Mouse (Mus musculus): ENCODE data around the gene Fahd1. TPM values are rescaled to one million over a fixed set of nuclear protein-coding genes. Genes with fewer than 3 reads are reported as not detected.

Gene Fahd1
- polyA plus RNA-seq, 1 experiment from 2014 or later, result 115 TPM

GRCm38 (mm10) chr17:24855838-24856464 is 5.8 kb upstream of the Fahd1 start:
- ATAC-seq, result no peak
- no peak overlapping the region for H3K4me3 ChIP-seq (ENCODE audit: low read length)

GRCm38 (mm10) chr17:24851381-24852125 is 1.4 kb upstream of the Fahd1 start:
- peaks cover 14% of the 10 kb centered on the region for H3K4me1 ChIP-seq (ENCODE audit: control insufficient read depth, insufficient read depth, low read length)
- no peak for ATAC-seq
- 78% methylated on average over 10 of the region's 10 CpGs for WGBS

More at GRCm38 (mm10) chr17:24855838-24856464, 5.8 kb upstream of the Fahd1 start:
- WGBS, result 81% methylated on average over 3 of the region's 3 CpGs
- H3K9ac ChIP-seq (ENCODE audit: low read depth, low read length), result no peak overlapping the region
- H3K4me1 ChIP-seq (ENCODE audit: control insufficient read depth, insufficient read depth, low read length), result peaks cover 8% of the 10 kb centered on the region
- H3K27ac ChIP-seq (ENCODE audit: low read length), result no peak overlapping the region
- no peak overlapping the region for H3K4me2 ChIP-seq (ENCODE audit: low read depth, low read length)
- H3K36me3 ChIP-seq (ENCODE audit: control insufficient read depth, insufficient read depth, low read length), result peaks cover 3% of the 10 kb centered on the region; the same call in 1 of the 2 replicates
- H3K27me3 ChIP-seq (replicated peaks; ENCODE audit: control insufficient read depth, insufficient read depth, low read length), result no peaks in the 10 kb centered on the region; the same call in 1 of the 2 replicates
- no peaks in the 10 kb centered on the region for H3K9me3 ChIP-seq (ENCODE audit: control insufficient read depth, low read length)

GRCm38 (mm10) chr17:24850773-24851127 is 586 bp upstream of the Fahd1 start:
- under 1% methylated on average over 20 of the region's 20 CpGs for WGBS
- Histone ChIP-seq H3K4me1 (ENCODE audit: control insufficient read depth, insufficient read depth, low read length) (peaks cover 14% of the 10 kb centered on the region), H3K27ac (ENCODE audit: low read length) (peak overlapping the region; percentile 68; the same call in 1 of the 2 replicates)

More at GRCm38 (mm10) chr17:24851381-24852125, 1.4 kb upstream of the Fahd1 start:
- Histone ChIP-seq H3K27me3 (replicated peaks; ENCODE audit: control insufficient read depth, insufficient read depth, low read length) (no peaks in the 10 kb centered on the region; the same call in 1 of the 2 replicates), H3K27ac (ENCODE audit: low read length) (no peak overlapping the region), H3K4me2 (ENCODE audit: low read depth, low read length) (peak overlapping the region; percentile 84), H3K9ac (ENCODE audit: low read depth, low read length) (peak overlapping the region; percentile 92), H3K36me3 (ENCODE audit: control insufficient read depth, insufficient read depth, low read length) (peaks cover 3% of the 10 kb centered on the region; the same call in 1 of the 2 replicates), H3K4me3 (ENCODE audit: low read length) (peak overlapping the region; percentile 98), H3K9me3 (ENCODE audit: control insufficient read depth, low read length) (no peaks in the 10 kb centered on the region)

GRCm38 (mm10) chr17:24849733-24850064 is 465 bp downstream of the Fahd1 start:
- Histone ChIP-seq H3K4me1 (ENCODE audit: control insufficient read depth, insufficient read depth, low read length) (peaks cover 14% of the 10 kb centered on the region), H3K4me3 (ENCODE audit: low read length) (peak overlapping the region; percentile 98), H3K27me3 (replicated peaks; ENCODE audit: control insufficient read depth, insufficient read depth, low read length) (no peaks in the 10 kb centered on the region; the same call in 1 of the 2 replicates), H3K27ac (ENCODE audit: low read length) (peak overlapping the region; percentile 97), H3K36me3 (ENCODE audit: control insufficient read depth, insufficient read depth, low read length) (peaks cover 3% of the 10 kb centered on the region; the same call in 1 of the 2 replicates), H3K9ac (ENCODE audit: low read depth, low read length) (peak overlapping the region; percentile 92), H3K4me2 (ENCODE audit: low read depth, low read length) (peak overlapping the region; percentile 72), H3K9me3 (ENCODE audit: control insufficient read depth, low read length) (no peaks in the 10 kb centered on the region)
- peak; percentile 50; the same call in 1 of the 2 replicates for ATAC-seq
- WGBS, result under 1% methylated on average over 21 of the region's 21 CpGs

More at GRCm38 (mm10) chr17:24850773-24851127, 586 bp upstream of the Fahd1 start:
- H3K27me3 ChIP-seq (replicated peaks; ENCODE audit: control insufficient read depth, insufficient read depth, low read length), result no peaks in the 10 kb centered on the region; the same call in 1 of the 2 replicates
- no peak for ATAC-seq
- H3K9ac ChIP-seq (ENCODE audit: low read depth, low read length), result peak overlapping the region; percentile 92
- H3K4me2 ChIP-seq (ENCODE audit: low read depth, low read length), result peak overlapping the region; percentile 84
- no peaks in the 10 kb centered on the region for H3K9me3 ChIP-seq (ENCODE audit: control insufficient read depth, low read length)
- peaks cover 3% of the 10 kb centered on the region; the same call in 1 of the 2 replicates for H3K36me3 ChIP-seq (ENCODE audit: control insufficient read depth, insufficient read depth, low read length)
- H3K4me3 ChIP-seq (ENCODE audit: low read length), result peak overlapping the region; percentile 98

- no peaks in the 10 kb centered on the region; the same call in 1 of the 2 replicates for H3K27me3 ChIP-seq (replicated peaks; ENCODE audit: control insufficient read depth, insufficient read depth, low read length)
- H3K4me3 ChIP-seq (ENCODE audit: low read length), result peak overlapping the region; percentile 42
- H3K4me2 ChIP-seq (ENCODE audit: low read depth, low read length), result peak overlapping the region; percentile 56
- H3K36me3 ChIP-seq (ENCODE audit: control insufficient read depth, insufficient read depth, low read length), result peaks cover 3% of the 10 kb centered on the region; the same call in 1 of the 2 replicates
- H3K27ac ChIP-seq (ENCODE audit: low read length), result peak overlapping the region; percentile 72
- H3K9me3 ChIP-seq (ENCODE audit: control insufficient read depth, low read length), result no peaks in the 10 kb centered on the region
- peak; percentile 7; the same call in 1 of the 2 replicates for ATAC-seq
- H3K4me1 ChIP-seq (ENCODE audit: control insufficient read depth, insufficient read depth, low read length), result peaks cover 14% of the 10 kb centered on the region
- H3K9ac ChIP-seq (ENCODE audit: low read depth, low read length), result peak overlapping the region; percentile 39; the same call in 1 of the 2 replicates
Measured at GRCm38 (mm10) chr17:24848600-24849031, 1.5 kb downstream of the Fahd1 start.

- Histone ChIP-seq H3K4me3 (ENCODE audit: low read length) (no peak overlapping the region), H3K27me3 (replicated peaks; ENCODE audit: control insufficient read depth, insufficient read depth, low read length) (no peaks in the 10 kb centered on the region; the same call in 1 of the 2 replicates), H3K9ac (ENCODE audit: low read depth, low read length) (no peak overlapping the region), H3K4me1 (ENCODE audit: control insufficient read depth, insufficient read depth, low read length) (peaks cover 14% of the 10 kb centered on the region), H3K36me3 (ENCODE audit: control insufficient read depth, insufficient read depth, low read length) (no peaks in the 10 kb centered on the region), H3K27ac (ENCODE audit: low read length) (no peak overlapping the region), H3K9me3 (ENCODE audit: control insufficient read depth, low read length) (no peaks in the 10 kb centered on the region), H3K4me2 (ENCODE audit: low read depth, low read length) (no peak overlapping the region)
- whole genome bisulfite sequencing, result 78% methylated on average over 1 of the region's 1 CpGs
- no peak for ATAC-seq
Measured at GRCm38 (mm10) chr17:24847386-24847785, 2.8 kb downstream of the Fahd1 start.

- 37% methylated on average over 9 of the region's 9 CpGs for WGBS
Measured at GRCm38 (mm10) chr17:24844525-24844924, 5.6 kb downstream of the Fahd1 start.

GRCm38 (mm10) chr17:24842631-24843030 is 7.5 kb downstream of the Fahd1 start:
- Histone ChIP-seq H3K36me3 (ENCODE audit: control insufficient read depth, insufficient read depth, low read length) (no peaks in the 10 kb centered on the region), H3K27ac (ENCODE audit: low read length) (no peak overlapping the region), H3K4me3 (ENCODE audit: low read length) (no peak overlapping the region), H3K9me3 (ENCODE audit: control insufficient read depth, low read length) (no peaks in the 10 kb centered on the region), H3K4me1 (ENCODE audit: control insufficient read depth, insufficient read depth, low read length) (no peaks in the 10 kb centered on the region), H3K27me3 (replicated peaks; ENCODE audit: control insufficient read depth, insufficient read depth, low read length) (no peaks in the 10 kb centered on the region), H3K4me2 (ENCODE audit: low read depth, low read length) (no peak overlapping the region), H3K9ac (ENCODE audit: low read depth, low read length) (no peak overlapping the region)
- WGBS, result 66% methylated on average over 2 of the region's 2 CpGs
- no peak for ATAC-seq

More at GRCm38 (mm10) chr17:24844525-24844924, 5.6 kb downstream of the Fahd1 start:
- H3K4me3 ChIP-seq (ENCODE audit: low read length), result no peak overlapping the region
- H3K9me3 ChIP-seq (ENCODE audit: control insufficient read depth, low read length), result no peaks in the 10 kb centered on the region
- peak overlapping the region; percentile 75 for H3K27ac ChIP-seq (ENCODE audit: low read length)
- no peaks in the 10 kb centered on the region for H3K36me3 ChIP-seq (ENCODE audit: control insufficient read depth, insufficient read depth, low read length)
- H3K4me2 ChIP-seq (ENCODE audit: low read depth, low read length), result peak overlapping the region; percentile 20
- peak overlapping the region; percentile 7; the same call in 1 of the 2 replicates for H3K9ac ChIP-seq (ENCODE audit: low read depth, low read length)
- peak; percentile 75 for ATAC-seq
- H3K4me1 ChIP-seq (ENCODE audit: control insufficient read depth, insufficient read depth, low read length), result peaks cover 5% of the 10 kb centered on the region; the same call in 1 of the 2 replicates
- H3K27me3 ChIP-seq (replicated peaks; ENCODE audit: control insufficient read depth, insufficient read depth, low read length), result no peaks in the 10 kb centered on the region

GRCm38 (mm10) chr17:24841133-24841532 is 9.0 kb downstream of the Fahd1 start:
- ATAC-seq, result peak; percentile 34; the same call in 1 of the 2 replicates
- no peak overlapping the region for H3K4me2 ChIP-seq (ENCODE audit: low read depth, low read length)
- H3K27me3 ChIP-seq (replicated peaks; ENCODE audit: control insufficient read depth, insufficient read depth, low read length), result no peaks in the 10 kb centered on the region
- no peak overlapping the region for H3K9ac ChIP-seq (ENCODE audit: low read depth, low read length)
- no peak overlapping the region for H3K4me3 ChIP-seq (ENCODE audit: low read length)
- no peaks in the 10 kb centered on the region for H3K4me1 ChIP-seq (ENCODE audit: control insufficient read depth, insufficient read depth, low read length)
- no peaks in the 10 kb centered on the region for H3K9me3 ChIP-seq (ENCODE audit: control insufficient read depth, low read length)
- no peak overlapping the region for H3K27ac ChIP-seq (ENCODE audit: low read length)
- H3K36me3 ChIP-seq (ENCODE audit: control insufficient read depth, insufficient read depth, low read length), result no peaks in the 10 kb centered on the region
- 51% methylated on average over 4 of the region's 4 CpGs for WGBS
